Mouse (Mus musculus) gastrocnemius, postnatal 4 days (tissue): Measurements from ENCODE around the gene Gadd45gip1. TPM values are rescaled to one million over a fixed set of nuclear protein-coding genes. Genes with fewer than 3 reads are reported as not detected.
A peak's percentile ranks its signal among the peaks of the same experiment; 100 is the strongest.

ENCODE experiments used
- DNase-seq, 2 experiments: peaks; one replicate each; pipeline ENCODE4 v3.0.0; 2021 to 2022; ENCODE audit warnings: low spot score in 2 of 2, mixed read lengths in 2 of 2
- microRNA-seq: library from miRNA; unstranded; fragments of <30 nt; microRNA quantifications from one replicate; pipeline ENCODE4 v1.2.0, GENCODE M21; 2021
- total RNA-seq, 2 experiments: library from RNA; stranded (reverse); gene quantifications; 2 replicates each; pipeline ENCODE4 v1.2.3; 2021

The Gadd45gip1 gene
- total RNA-seq, 2 experiments from 2014 or later, result 33.3 to 36.0 TPM

GRCm38 (mm10) chr8:84846722-84847572 lies 15.6 kb downstream of the Gadd45gip1 start, which contains the start of gene Calr:
Gene Calr (minus strand): TSS chr8:84846934.
- peak; percentile 98 to 99 for DNase-seq

- DNase-seq, result no peak
Observed at GRCm38 (mm10) chr8:84847684-84848435, 16.5 kb downstream of the Gadd45gip1 start.

- DNase-seq, result no peak
Observed at GRCm38 (mm10) chr8:84856434-84856833, 25.1 kb downstream of the Gadd45gip1 start.

- DNase-seq, result peak; percentile 82 to 93
Observed at GRCm38 (mm10) chr8:84856864-84857441, 25.6 kb downstream of the Gadd45gip1 start, which contains the start of gene Farsa. Gene Farsa (plus strand): TSS chr8:84856989.

- DNase-seq, result peak; percentile 63 to 84
Observed at GRCm38 (mm10) chr8:84871376-84872308, 40.3 kb downstream of the Gadd45gip1 start, which contains the start of gene Syce2. Gene Syce2 (plus strand): TSS chr8:84872111.

- peak; percentile 26 to 44 for DNase-seq
Observed at GRCm38 (mm10) chr8:84872309-84872965, 41.1 kb downstream of the Gadd45gip1 start.

GRCm38 (mm10) chr8:84873016-84873415 lies 41.7 kb downstream of the Gadd45gip1 start:
- DNase-seq, result no peak

- DNase-seq, result no peak
Observed at GRCm38 (mm10) chr8:84874339-84874738, 43.0 kb downstream of the Gadd45gip1 start.

- no peak for DNase-seq
Observed at GRCm38 (mm10) chr8:84877297-84878035, 46.1 kb downstream of the Gadd45gip1 start.

- no peak for DNase-seq
Observed at GRCm38 (mm10) chr8:84878915-84879314, 47.6 kb downstream of the Gadd45gip1 start.

- no peak for DNase-seq
Observed at GRCm38 (mm10) chr8:84884728-84885127, 53.4 kb downstream of the Gadd45gip1 start.

Small RNAs within 50 kb of the gene (microRNA-seq; reads per million reads assigned to microRNA genes)
- gene Mir7069, result 1.1 reads per million

Other genes with a start within 250 kb of the Gadd45gip1 start
- gene Ier2, start 168.7 kb upstream of the Gadd45gip1 start, total RNA-seq, result 10 to 100 TPM; 21.5 to 26.1 TPM
- 10 to 100 TPM; 50.5 to 53.8 TPM for gene Trmt1, start 145.2 kb upstream of the Gadd45gip1 start, total RNA-seq
- gene Nacc1, start 143.7 kb upstream of the Gadd45gip1 start, total RNA-seq, result 10 to 100 TPM; 44.9 to 45.6 TPM
- gene Lyl1, start 130.1 kb upstream of the Gadd45gip1 start, total RNA-seq, result 1 to 10 TPM; 6.0 to 7.1 TPM
- 10 to 100 TPM in 1 of 2 experiments, 1 to 10 TPM in 1; 7.8 to 10.2 TPM for gene G430095P16Rik, start 108.5 kb upstream of the Gadd45gip1 start, total RNA-seq
- 100 to 1,000 TPM; 517 to 591 TPM for gene Nfix, start 31.2 kb upstream of the Gadd45gip1 start, total RNA-seq
- 1 to 10 TPM; 6.3 to 6.8 TPM for gene Dand5, start 8.7 kb upstream of the Gadd45gip1 start, total RNA-seq
- gene Rad23a, start 9.1 kb downstream of the Gadd45gip1 start, total RNA-seq, result 100 to 1,000 TPM; 121 to 123 TPM
- 100 to 1,000 TPM; 339 to 368 TPM for gene Calr, start 15.4 kb downstream of the Gadd45gip1 start, total RNA-seq
- 10 to 100 TPM; 37.2 to 41.3 TPM for gene Farsa, start 25.5 kb downstream of the Gadd45gip1 start, total RNA-seq
- 10 to 100 TPM; 15.3 to 18.0 TPM for gene Syce2, start 40.6 kb downstream of the Gadd45gip1 start, total RNA-seq
- 10 to 100 TPM; 22.1 to 28.2 TPM for gene Gcdh, start 62.4 kb downstream of the Gadd45gip1 start, total RNA-seq
- gene Klf1, start 70.4 kb downstream of the Gadd45gip1 start, total RNA-seq, result under 1 TPM in 1 of 2 experiments, not detected in 1; 0.67 TPM
- 1 to 10 TPM; 6.9 to 7.0 TPM for gene Dnase2a, start 77.0 kb downstream of the Gadd45gip1 start, total RNA-seq
- under 1 TPM in 1 of 2 experiments, not detected in 1; 0.07 TPM for gene Mast1, start 105.8 kb downstream of the Gadd45gip1 start, total RNA-seq
- gene Rtbdn, start 115.5 kb downstream of the Gadd45gip1 start, total RNA-seq, result not detected
- 1 to 10 TPM in 1 of 2 experiments, not detected in 1; 2.0 TPM for gene Gm49661, start 137.9 kb downstream of the Gadd45gip1 start, total RNA-seq
- gene Prdx2, start 138.1 kb downstream of the Gadd45gip1 start, total RNA-seq, result 100 to 1,000 TPM; 317 to 327 TPM
- gene Rnaseh2a, start 138.2 kb downstream of the Gadd45gip1 start, total RNA-seq, result 10 to 100 TPM; 38.7 to 45.2 TPM
- 10 to 100 TPM in 1 of 2 experiments, 1 to 10 TPM in 1; 10.0 to 10.1 TPM for gene Junb, start 147.2 kb downstream of the Gadd45gip1 start, total RNA-seq
- gene Hook2, start 159.1 kb downstream of the Gadd45gip1 start, total RNA-seq, result 1 to 10 TPM; 3.5 to 4.5 TPM
- gene Best2, start 183.0 kb downstream of the Gadd45gip1 start, total RNA-seq, result not detected
- gene Asna1, start 193.8 kb downstream of the Gadd45gip1 start, total RNA-seq, result 10 to 100 TPM; 51.7 to 56.5 TPM
- 100 to 1,000 TPM; 126 to 127 TPM for gene Trir, start 195.3 kb downstream of the Gadd45gip1 start, total RNA-seq
- gene Tnpo2, start 205.4 kb downstream of the Gadd45gip1 start, total RNA-seq, result 10 to 100 TPM; 42.8 to 46.7 TPM
- 10 to 100 TPM; 10.6 to 12.9 TPM for gene Fbxw9, start 228.5 kb downstream of the Gadd45gip1 start, total RNA-seq
- not detected for gene Gm5741, start 236.5 kb downstream of the Gadd45gip1 start, total RNA-seq
- gene Dhps, start 240.2 kb downstream of the Gadd45gip1 start, total RNA-seq, result 10 to 100 TPM; 28.7 to 29.4 TPM
- gene Wdr83os, start 249.2 kb downstream of the Gadd45gip1 start, total RNA-seq, result 10 to 100 TPM; 46.0 to 49.7 TPM
- 10 to 100 TPM; 17.5 to 18.4 TPM for gene Wdr83, start 249.8 kb downstream of the Gadd45gip1 start, total RNA-seq